Mouse (Mus musculus) midbrain, embryonic 10.5 days (tissue): ENCODE measurements around the gene Sulf2. TPM values are rescaled to one million over a fixed set of nuclear protein-coding genes. Genes with fewer than 3 reads are reported as not detected.
A peak's percentile ranks its signal among the peaks of the same experiment; 100 is the strongest.
"Not testable (repeated sequence)": the region's sequence is repeated elsewhere in the genome, so short reads cannot be mapped to it uniquely, and the experiment has no call there.

Source experiments
- DNase-seq: peaks from one replicate; pipeline ENCODE4 v3.0.0-alpha.2; 2017; ENCODE audit warnings: low spot score
- H3K27ac ChIP-seq: fragments of 300-500 bp; sonication (generic); replicated peaks from 2 replicates; pipeline ENCODE4 v1.5.1; 2016; ENCODE audit warnings: mild to moderate bottlenecking
- H3K27me3 ChIP-seq: fragments of 300-500 bp; sonication (generic); 2 replicates; pipeline ENCODE4 v1.6.1; 2016; ENCODE audit warnings: low read depth, mild to moderate bottlenecking; ENCODE audit not compliant: poor library complexity, severe bottlenecking
- H3K36me3 ChIP-seq: fragments of 300-500 bp; sonication (generic); 2 replicates; pipeline ENCODE4 v1.6.1; 2016; ENCODE audit warnings: mild to moderate bottlenecking, moderate library complexity
- H3K4me1 ChIP-seq: fragments of 300-500 bp; sonication (generic); 2 replicates; pipeline ENCODE4 v1.6.1; 2016
- H3K4me3 ChIP-seq: fragments of 300-500 bp; sonication (generic); 2 replicates; pipeline ENCODE4 v1.5.1; 2016; ENCODE audit warnings: mild to moderate bottlenecking, moderate library complexity
- H3K9me3 ChIP-seq: fragments of 300-500 bp; sonication (generic); replicated peaks from 2 replicates; pipeline ENCODE4 v1.6.1; 2016; ENCODE audit warnings: mild to moderate bottlenecking
- WGBS: fragments of 180-500 bp; shearing (Covaris S2); methylation state at CpG from one replicate; pipeline ENCODE4 v1.1.7; 2016; 5-methylcytosine and 5-hydroxymethylcytosine counted together
- polyA plus RNA-seq: library from polyadenylated mRNA; unstranded; fragments of >200 nt; fragmentation: Nextera tagmentation; extraction: Ambion mirVana; gene quantifications from 2 replicates; pipeline ENCODE4 v1.2.1, GENCODE M21; 2016

Gene Sulf2
- polyA plus RNA-seq, 1 experiment from 2014 or later = 62.5 TPM

DNA sequence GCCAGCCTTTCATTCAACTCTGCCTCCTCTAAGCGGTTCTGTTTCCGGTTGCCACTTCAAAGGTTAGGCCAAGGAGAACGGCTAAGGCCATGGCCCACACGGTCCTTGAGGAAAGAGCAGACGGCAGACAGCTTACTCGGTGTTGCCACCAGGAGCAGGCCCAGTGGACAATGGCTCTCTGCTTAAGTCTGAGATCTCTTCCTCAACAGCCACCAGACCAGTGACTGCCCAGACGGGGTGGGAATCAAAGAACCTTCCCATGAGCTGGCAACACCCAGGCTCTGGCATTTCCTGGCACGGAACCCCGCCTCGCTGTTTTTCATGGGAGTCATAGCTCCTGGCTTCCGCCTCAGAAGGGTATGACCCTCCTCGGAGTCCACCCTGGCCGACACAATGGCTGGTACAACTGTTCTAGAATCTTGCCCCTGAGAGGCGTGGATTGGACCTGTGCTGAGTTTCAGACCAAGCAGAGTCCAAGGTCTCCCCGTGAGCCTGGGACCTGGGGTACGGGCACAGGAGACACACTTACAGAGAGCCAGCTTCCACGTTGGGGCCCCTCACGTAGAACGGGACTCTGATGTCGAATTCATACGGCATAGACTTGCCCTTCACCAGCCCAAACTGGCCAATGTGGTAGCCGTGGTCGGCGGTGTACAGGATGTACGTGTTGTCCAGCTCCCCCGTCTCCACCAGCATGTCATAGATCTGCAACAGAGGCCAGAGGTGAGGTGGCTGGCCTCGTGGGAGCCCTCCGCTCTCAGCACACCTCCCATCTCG is 68.8 kb downstream of the Sulf2 start:
- Histone ChIP-seq H3K4me3 (no peak overlapping the region), H3K9me3 (no peaks in the 10 kb centered on the region), H3K27ac (0 out of 2 replicates have a peak overlapping the region, but pooled peaks have one; percentile 23), H3K27me3 (peaks cover 5% of the 10 kb centered on the region; the same call in 1 of the 2 replicates), H3K36me3 (peaks cover 70% of the 10 kb centered on the region), H3K4me1 (peaks cover 19% of the 10 kb centered on the region)
- DNase-seq = no peak
- whole genome bisulfite sequencing = 93% methylated on average over 29 of the region's 29 CpGs

- 92% methylated on average over 10 of the region's 10 CpGs for WGBS
- Histone ChIP-seq H3K27me3 (no peaks in the 10 kb centered on the region), H3K36me3 (peaks cover 69% of the 10 kb centered on the region), H3K4me3 (no peak overlapping the region), H3K27ac (no peak overlapping the region), H3K9me3 (no peaks in the 10 kb centered on the region), H3K4me1 (peaks cover 22% of the 10 kb centered on the region)
- DNase-seq = no peak
These were observed 69.7 kb downstream of the Sulf2 start for GRCm38 (mm10) chr2:166085780-166086179.

GRCm38 (mm10) chr2:166084964-166085363 is 70.5 kb downstream of the Sulf2 start:
- H3K9me3 ChIP-seq, H3K27ac ChIP-seq, H3K4me3 ChIP-seq, H3K27me3 ChIP-seq: not testable (repeated sequence)
- peaks cover 68% of the 10 kb centered on the region for H3K36me3 ChIP-seq
- H3K4me1 ChIP-seq = peaks cover 20% of the 10 kb centered on the region
- 40% methylated on average over 6 of the region's 6 CpGs for WGBS
- peak; percentile 70 for DNase-seq

DNA sequence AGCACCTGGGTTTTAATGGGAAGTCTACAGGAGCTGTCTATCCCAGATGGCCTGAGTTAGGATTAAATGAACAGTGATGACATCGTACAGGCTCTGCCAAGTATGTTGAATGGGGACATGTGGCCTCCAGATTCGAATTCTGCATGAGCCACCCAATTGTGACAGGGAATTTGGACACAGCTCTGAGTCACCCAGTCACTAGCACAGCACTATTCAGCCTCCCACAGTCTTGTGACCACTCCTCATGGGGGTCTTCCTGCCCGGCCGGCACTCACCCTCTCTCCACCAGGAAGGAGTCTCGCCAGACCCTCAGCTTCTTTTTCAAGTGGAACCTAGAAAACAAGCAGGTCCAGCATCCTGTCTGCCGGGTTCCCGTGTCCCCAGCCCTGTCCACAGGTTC is 71.4 kb downstream of the Sulf2 start:
- no peak overlapping the region; the same call in 1 of the 2 replicates for H3K27ac ChIP-seq

GRCm38 (mm10) chr2:166083542-166084031 is 71.9 kb downstream of the Sulf2 start:
- Histone ChIP-seq H3K4me1 (peaks cover 18% of the 10 kb centered on the region), H3K27me3 (no peaks in the 10 kb centered on the region), H3K27ac (no peak overlapping the region; the same call in 1 of the 2 replicates), H3K36me3 (peaks cover 72% of the 10 kb centered on the region), H3K9me3 (no peaks in the 10 kb centered on the region), H3K4me3 (no peak overlapping the region)
- DNase-seq = no peak
- WGBS = 85% methylated on average over 9 of the region's 9 CpGs

More for the DNA sequence above, 71.4 kb downstream of the Sulf2 start:
- Histone ChIP-seq H3K4me3 (no peak overlapping the region), H3K27me3 (no peaks in the 10 kb centered on the region), H3K36me3 (peaks cover 72% of the 10 kb centered on the region), H3K9me3 (no peaks in the 10 kb centered on the region), H3K4me1 (peaks cover 18% of the 10 kb centered on the region)
- WGBS = 88% methylated on average over 7 of the region's 7 CpGs
- DNase-seq = no peak

DNA sequence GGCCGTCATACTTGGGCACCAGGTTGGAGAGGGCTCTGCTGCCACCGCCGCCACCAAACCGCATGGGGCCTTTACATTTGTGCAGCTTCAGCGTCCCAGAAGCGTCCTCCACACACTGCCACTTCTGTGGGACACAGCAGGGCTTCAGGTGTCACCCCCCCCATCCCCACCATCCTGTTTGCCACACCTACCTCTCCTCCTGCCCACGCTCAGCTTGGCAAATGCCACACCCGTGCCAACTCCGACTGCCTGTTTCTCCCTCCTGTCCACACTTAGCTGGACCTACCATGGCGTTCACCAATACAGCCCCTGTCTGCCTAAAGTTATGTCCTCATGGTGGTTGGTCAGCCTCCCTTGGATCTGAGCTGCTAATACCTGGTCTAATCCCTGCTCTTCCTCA is 72.8 kb downstream of the Sulf2 start:
- no peak overlapping the region for H3K27ac ChIP-seq
- no peak for DNase-seq
- peaks cover 18% of the 10 kb centered on the region for H3K4me1 ChIP-seq
- peaks cover 77% of the 10 kb centered on the region for H3K36me3 ChIP-seq
- 77% methylated on average over 10 of the region's 10 CpGs for WGBS
- H3K9me3 ChIP-seq = no peaks in the 10 kb centered on the region
- H3K4me3 ChIP-seq = no peak overlapping the region
- H3K27me3 ChIP-seq = no peaks in the 10 kb centered on the region

GRCm38 (mm10) chr2:166082193-166082592 is 73.3 kb downstream of the Sulf2 start:
- Histone ChIP-seq H3K27ac (no peak overlapping the region), H3K27me3 (no peaks in the 10 kb centered on the region)

DNA sequence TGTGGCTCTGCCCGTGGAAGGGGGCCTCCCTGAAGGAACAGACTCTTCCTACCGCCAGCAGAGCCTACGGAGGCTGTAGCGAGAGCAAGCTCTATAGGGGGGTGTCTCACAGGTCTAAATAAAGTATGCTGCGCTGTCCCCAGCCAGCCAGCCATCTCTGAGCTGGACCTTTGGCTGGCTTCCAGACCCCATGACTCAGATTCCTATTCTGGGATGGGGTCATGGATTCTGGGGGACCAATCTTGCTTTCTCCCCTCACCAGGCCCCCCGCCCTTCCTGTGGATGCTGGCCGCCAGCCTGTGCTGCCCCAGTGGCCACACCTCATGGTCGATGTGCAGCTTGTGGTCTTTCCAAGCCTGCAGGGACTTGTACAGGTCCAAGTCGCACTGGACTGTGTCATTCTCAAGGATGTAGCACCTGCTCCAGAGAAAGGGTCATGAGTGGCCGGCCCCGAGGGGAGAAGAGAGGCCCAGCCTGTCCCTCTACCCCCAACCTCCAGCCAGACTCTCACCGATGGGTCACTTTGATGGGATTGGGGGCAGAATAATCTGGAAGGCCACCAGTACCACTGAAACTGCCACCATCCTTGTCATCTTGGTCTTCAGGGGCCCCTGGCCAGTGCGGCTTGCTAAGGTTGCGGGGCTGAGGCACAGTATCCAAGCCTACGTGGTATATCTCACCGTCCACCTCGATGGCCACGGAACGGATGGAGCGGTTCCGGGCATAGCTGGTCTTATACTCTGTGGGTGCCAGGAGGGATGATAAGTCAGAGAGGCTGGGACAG is 74.3 kb downstream of the Sulf2 start:
- no peak for DNase-seq
- peaks cover 70% of the 10 kb centered on the region for H3K36me3 ChIP-seq
- no peaks in the 10 kb centered on the region for H3K27me3 ChIP-seq
- no peaks in the 10 kb centered on the region for H3K9me3 ChIP-seq
- H3K4me3 ChIP-seq = no peak overlapping the region
- H3K4me1 ChIP-seq = peaks cover 18% of the 10 kb centered on the region
- no peak overlapping the region for H3K27ac ChIP-seq
- 93% methylated on average over 21 of the region's 21 CpGs for WGBS

More at GRCm38 (mm10) chr2:166082193-166082592, 73.3 kb downstream of the Sulf2 start:
- no peak overlapping the region for H3K4me3 ChIP-seq
- H3K9me3 ChIP-seq = no peaks in the 10 kb centered on the region
- H3K4me1 ChIP-seq = peaks cover 18% of the 10 kb centered on the region
- H3K36me3 ChIP-seq = peaks cover 77% of the 10 kb centered on the region
- 63% methylated on average over 5 of the region's 5 CpGs for WGBS
- DNase-seq = peak; percentile 76

DNA sequence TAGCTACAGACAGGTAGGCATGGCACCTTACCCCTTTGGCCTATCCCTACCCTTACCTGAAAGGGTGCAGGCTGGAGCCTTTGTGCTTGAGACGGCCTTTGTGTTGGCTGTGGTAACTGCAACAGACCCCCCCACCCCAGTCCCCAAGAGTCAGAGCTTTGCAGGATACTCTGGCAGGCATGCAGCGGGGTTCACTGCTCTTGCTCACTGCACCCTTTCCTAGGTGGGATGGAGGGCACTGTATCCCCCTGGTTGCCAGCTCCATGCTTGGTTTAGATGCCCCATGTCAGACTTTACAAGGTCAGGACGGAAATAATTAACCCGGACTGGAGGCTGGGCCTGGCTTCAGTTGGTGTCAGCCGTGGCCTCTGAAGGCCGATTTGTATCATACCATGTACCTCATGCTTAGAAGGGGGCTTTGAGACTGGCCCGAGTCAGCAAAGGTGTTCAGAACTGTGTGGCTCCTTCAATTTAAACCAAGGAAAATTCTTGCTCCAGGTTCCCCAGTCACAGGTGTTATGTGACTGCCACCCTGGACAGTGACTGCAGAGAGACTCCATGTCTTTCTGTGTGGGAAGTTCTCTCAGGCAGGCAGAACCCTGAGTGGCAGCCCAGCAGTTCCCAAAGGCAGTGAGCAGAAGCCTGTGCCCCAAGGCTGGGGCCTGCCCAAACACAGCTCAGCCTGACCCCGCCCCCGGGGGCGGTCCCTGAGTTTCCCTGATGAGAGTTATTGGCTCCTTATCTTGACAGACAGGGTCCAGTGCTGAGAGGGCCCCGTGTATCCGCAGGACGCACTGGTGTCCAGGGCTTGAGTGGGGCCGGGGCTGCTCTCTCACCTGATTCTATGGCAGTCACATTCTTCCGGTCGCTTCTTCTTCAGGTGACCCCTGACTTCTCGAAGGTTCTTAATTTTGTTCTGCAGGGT is 75.2 kb downstream of the Sulf2 start:
- Histone ChIP-seq H3K27ac (0 out of 2 replicates have a peak overlapping the region, but pooled peaks have one; percentile 3), H3K4me1 (peaks cover 18% of the 10 kb centered on the region), H3K36me3 (peaks cover 69% of the 10 kb centered on the region), H3K4me3 (no peak overlapping the region), H3K27me3 (no peaks in the 10 kb centered on the region), H3K9me3 (no peaks in the 10 kb centered on the region)
- DNase-seq = peak; percentile 49
- 62% methylated on average over 17 of the region's 17 CpGs for WGBS

DNA sequence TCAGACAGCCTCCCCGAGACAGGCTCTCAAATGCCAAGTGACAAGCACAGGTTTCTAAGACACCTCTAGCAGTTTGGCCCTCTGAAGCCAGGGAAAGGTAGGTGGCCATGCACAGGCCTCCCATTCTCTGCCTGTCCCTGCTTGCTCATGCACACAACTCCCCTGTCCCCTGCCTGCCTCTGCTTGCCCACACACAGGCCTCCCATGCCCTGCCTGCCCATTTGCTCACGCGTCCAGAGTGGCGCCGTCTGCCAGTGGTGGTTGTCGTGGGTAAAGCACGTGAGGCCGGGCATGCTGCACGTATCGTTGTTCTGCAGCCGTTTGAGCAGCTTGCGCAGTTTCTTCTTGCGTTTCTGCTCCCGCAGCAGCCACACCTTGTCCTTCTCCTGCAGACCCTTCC is 76.2 kb downstream of the Sulf2 start:
- no peak for DNase-seq
- Histone ChIP-seq H3K9me3 (no peaks in the 10 kb centered on the region), H3K27ac (0 out of 2 replicates have a peak overlapping the region, but pooled peaks have one; percentile 23), H3K36me3 (peaks cover 68% of the 10 kb centered on the region), H3K4me3 (no peak overlapping the region), H3K4me1 (peaks cover 27% of the 10 kb centered on the region), H3K27me3 (no peaks in the 10 kb centered on the region)
- 97% methylated on average over 14 of the region's 14 CpGs for WGBS

- Histone ChIP-seq H3K36me3 (peaks cover 74% of the 10 kb centered on the region), H3K4me1 (peaks cover 22% of the 10 kb centered on the region), H3K27me3 (no peaks in the 10 kb centered on the region), H3K9me3 (no peaks in the 10 kb centered on the region), H3K27ac (no peak overlapping the region), H3K4me3 (no peak overlapping the region)
- no peak for DNase-seq
- WGBS = 89% methylated on average over 9 of the region's 9 CpGs
These were observed 78.1 kb downstream of the Sulf2 start for GRCm38 (mm10) chr2:166077371-166077770.

- Histone ChIP-seq H3K4me1 (peaks cover 12% of the 10 kb centered on the region), H3K9me3 (no peaks in the 10 kb centered on the region), H3K27me3 (no peaks in the 10 kb centered on the region), H3K4me3 (no peak overlapping the region), H3K27ac (peak overlapping the region; percentile 47; the same call in 1 of the 2 replicates), H3K36me3 (peaks cover 79% of the 10 kb centered on the region)
- no peak for DNase-seq
- WGBS = 68% methylated on average over 6 of the region's 6 CpGs
These were observed 81.1 kb downstream of the Sulf2 start for GRCm38 (mm10) chr2:166074322-166074721.
